Mouse (Mus musculus): ENCODE results near the gene Pih1d2.

The Pih1d2 gene

GRCm38 (mm10) chr9:50616766-50617603, at the start of gene Pih1d2, which contains the start of gene Nkapd1:
Gene Pih1d2 (plus strand): TSS chr9:50617321.
Gene Nkapd1 (minus strand): TSS chr9:50617464.
- DNase-seq (ENCODE audit: low read depth, low spot score) = peak; percentile 94

GRCm38 (mm10) chr9:50567372-50567771, 49.7 kb upstream of the Pih1d2 start:
- DNase-seq (ENCODE audit: low read depth, low spot score) = no peak

GRCm38 (mm10) chr9:50567881-50568280, 49.2 kb upstream of the Pih1d2 start:
- DNase-seq (ENCODE audit: low read depth, low spot score) = no peak

GRCm38 (mm10) chr9:50569599-50570525, 47.3 kb upstream of the Pih1d2 start:
- DNase-seq (ENCODE audit: low read depth, low spot score) = no peak

- no peak for DNase-seq (ENCODE audit: low read depth, low spot score)
Measured at GRCm38 (mm10) chr9:50580370-50580769, 36.8 kb upstream of the Pih1d2 start.

GRCm38 (mm10) chr9:50585145-50585818, 31.8 kb upstream of the Pih1d2 start:
- DNase-seq (ENCODE audit: low read depth, low spot score) = no peak

GRCm38 (mm10) chr9:50586955-50587354, 30.2 kb upstream of the Pih1d2 start:
- DNase-seq (ENCODE audit: low read depth, low spot score) = no peak

GRCm38 (mm10) chr9:50590856-50591518, 26.1 kb upstream of the Pih1d2 start:
- peak; percentile 14 for DNase-seq (ENCODE audit: low read depth, low spot score)

- DNase-seq (ENCODE audit: low read depth, low spot score) = no peak
Measured at GRCm38 (mm10) chr9:50592955-50593354, 24.2 kb upstream of the Pih1d2 start.

GRCm38 (mm10) chr9:50593544-50593943, 23.6 kb upstream of the Pih1d2 start:
- peak; percentile 58 for DNase-seq (ENCODE audit: low read depth, low spot score)

GRCm38 (mm10) chr9:50594794-50595417, 22.2 kb upstream of the Pih1d2 start:
- DNase-seq (ENCODE audit: low read depth, low spot score) = no peak

GRCm38 (mm10) chr9:50596973-50597372, 20.1 kb upstream of the Pih1d2 start:
- no peak for DNase-seq (ENCODE audit: low read depth, low spot score)

- no peak for DNase-seq (ENCODE audit: low read depth, low spot score)
Measured at GRCm38 (mm10) chr9:50601536-50601935, 15.6 kb upstream of the Pih1d2 start.

- DNase-seq (ENCODE audit: low read depth, low spot score) = no peak
Measured at GRCm38 (mm10) chr9:50602055-50602845, 14.9 kb upstream of the Pih1d2 start.

- peak; percentile 97 for DNase-seq (ENCODE audit: low read depth, low spot score)
Measured at GRCm38 (mm10) chr9:50603189-50603997, 13.7 kb upstream of the Pih1d2 start, which contains the start of the genes Sdhd and Timm8b. Gene Sdhd (minus strand): TSS chr9:50603812. Gene Timm8b (plus strand): TSS chr9:50603910.

GRCm38 (mm10) chr9:50603998-50604324, 13.2 kb upstream of the Pih1d2 start:
- DNase-seq (ENCODE audit: low read depth, low spot score) = no peak

- DNase-seq (ENCODE audit: low read depth, low spot score) = no peak
Measured at GRCm38 (mm10) chr9:50604338-50604737, 12.8 kb upstream of the Pih1d2 start.

- DNase-seq (ENCODE audit: low read depth, low spot score) = no peak
Measured at GRCm38 (mm10) chr9:50612115-50612514, 5.0 kb upstream of the Pih1d2 start.

GRCm38 (mm10) chr9:50616161-50616560, 960 bp upstream of the Pih1d2 start:
- no peak for DNase-seq (ENCODE audit: low read depth, low spot score)
